Mouse (Mus musculus): ENCODE measurements at regions not wholly inside any gene's neighbourhood (a gene's known extent, or its start where the extent isn't known, plus 50 kb on each side); places are given as distances from the start of the nearest gene placed in this dataset.

- no peak for DNase-seq (ENCODE audit: low read depth, low spot score)
Measured at GRCm38 (mm10) chr10:118765544-118766441, 104.2 kb downstream of the Dyrk2 start.

- DNase-seq (ENCODE audit: low read depth, low spot score) = no peak
Measured at GRCm38 (mm10) chr10:118766826-118767225, 103.2 kb downstream of the Dyrk2 start.

GRCm38 (mm10) chr10:118769751-118770150 is 100.3 kb downstream of the Dyrk2 start:
- DNase-seq (ENCODE audit: low read depth, low spot score) = no peak

- DNase-seq (ENCODE audit: low read depth, low spot score) = no peak
Measured at GRCm38 (mm10) chr10:118778656-118779055, 91.4 kb downstream of the Dyrk2 start.

GRCm38 (mm10) chr10:118780831-118781569 is 89.0 kb downstream of the Dyrk2 start:
- no peak for DNase-seq (ENCODE audit: low read depth, low spot score)

GRCm38 (mm10) chr10:118781811-118782232 is 88.2 kb downstream of the Dyrk2 start:
- no peak for DNase-seq (ENCODE audit: low read depth, low spot score)

- DNase-seq (ENCODE audit: low read depth, low spot score) = no peak
Measured at GRCm38 (mm10) chr10:118782646-118783045, 87.4 kb downstream of the Dyrk2 start.

- DNase-seq (ENCODE audit: low read depth, low spot score) = no peak
Measured at GRCm38 (mm10) chr10:118787280-118787690, 82.7 kb downstream of the Dyrk2 start.

- DNase-seq (ENCODE audit: low read depth, low spot score) = no peak
Measured at GRCm38 (mm10) chr10:118792352-118793100, 77.5 kb downstream of the Dyrk2 start.

GRCm38 (mm10) chr10:118793794-118794193 is 76.2 kb downstream of the Dyrk2 start:
- no peak for DNase-seq (ENCODE audit: low read depth, low spot score)

- peak; percentile 9 for DNase-seq (ENCODE audit: low read depth, low spot score)
Measured at GRCm38 (mm10) chr10:118794395-118795060, 75.5 kb downstream of the Dyrk2 start.

GRCm38 (mm10) chr10:118795061-118795407 is 75.0 kb downstream of the Dyrk2 start:
- DNase-seq (ENCODE audit: low read depth, low spot score) = no peak

GRCm38 (mm10) chr10:118796512-118796911 is 73.5 kb downstream of the Dyrk2 start:
- DNase-seq (ENCODE audit: low read depth, low spot score) = no peak

- DNase-seq (ENCODE audit: low read depth, low spot score) = no peak
Measured at GRCm38 (mm10) chr10:118797256-118797655, 72.8 kb downstream of the Dyrk2 start.

GRCm38 (mm10) chr10:118799767-118800166 is 70.2 kb downstream of the Dyrk2 start:
- no peak for DNase-seq (ENCODE audit: low read depth, low spot score)

- no peak for DNase-seq (ENCODE audit: low read depth, low spot score)
Measured at GRCm38 (mm10) chr10:118803922-118804557, 66.0 kb downstream of the Dyrk2 start.

GRCm38 (mm10) chr10:118804574-118804973 is 65.4 kb downstream of the Dyrk2 start:
- no peak for DNase-seq (ENCODE audit: low read depth, low spot score)
